Comparison of ENCODE assay signal across 8 mouse cellular contexts in the genomic region with DNA sequence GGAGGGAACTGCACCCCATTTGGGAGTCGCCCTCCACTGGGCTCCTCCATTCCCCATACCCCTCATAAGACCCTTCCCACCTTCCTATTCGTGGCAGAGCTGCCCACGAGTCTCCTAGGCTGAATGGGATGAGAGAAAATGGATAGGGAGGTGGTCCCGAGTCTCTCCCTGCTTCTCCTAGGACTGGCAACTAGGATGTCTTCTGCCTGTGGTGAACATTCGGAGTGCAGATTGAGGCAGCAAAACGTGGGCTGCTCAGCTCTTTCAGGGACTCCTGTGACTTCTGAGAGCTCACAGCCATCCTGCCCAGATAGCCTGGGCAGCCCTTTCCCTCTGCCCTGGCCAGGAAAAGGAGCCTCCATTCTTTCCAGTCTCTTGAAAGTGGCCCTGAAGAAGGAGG. TPM values are rescaled to one million over a fixed set of nuclear protein-coding genes. Genes with fewer than 3 reads are reported as not detected.
DNase-seq lines count a peak whose midpoint lies in the region; ATAC-seq and TF ChIP-seq lines count a peak whose summit lies in the region.

A gene (minus strand): TSS at position 187 of the 400 bp plus-strand sequence.

- H3K4me1 ChIP-seq in heart, embryonic 14.5 days (ENCODE audit: control insufficient read depth in 2 of 2, insufficient read depth in 2 of 2, low read length in 2 of 2), result peaks cover 0 to 15% of the 10 kb centered on the region in 2 experiments; a peak in 3 of 4 replicates
- peaks cover 46% of the 10 kb centered on the region for H3K4me1 ChIP-seq in olfactory bulb, adult 2 months (ENCODE audit: control insufficient read depth, insufficient read depth, low read length)
- H3K4me1 ChIP-seq in thymus, adult 2 months (replicated peaks; ENCODE audit: control insufficient read depth, insufficient read depth, low read length), result no peaks in the 10 kb centered on the region

- H3K27ac ChIP-seq in heart, embryonic 14.5 days (replicated peaks in 1 of 2; ENCODE audit: control insufficient read depth in 1 of 2, insufficient read depth in 1 of 2, low read depth in 2 of 2, low read length in 2 of 2), result no peak within 1 kb of the TSS
- H3K27ac ChIP-seq in gastrocnemius, adult 2 months, result peak within 1 kb of the TSS; percentile 88
- peak within 1 kb of the TSS; percentile 96 for H3K27ac ChIP-seq in olfactory bulb, adult 2 months (ENCODE audit: insufficient read depth, low read depth, low read length)
- H3K27ac ChIP-seq in thymus, adult 2 months (ENCODE audit: control insufficient read depth, insufficient read depth, low read length), result no peak within 1 kb of the TSS

- DNase-seq in heart, adult 8-10 months (ENCODE audit: low spot score), result no peak
- no peak for DNase-seq in adrenal gland, postnatal 10 days
- no peak for DNase-seq in gastrocnemius, adult 2 months
- DNase-seq in left cerebral cortex, postnatal 36 days (ENCODE audit: low spot score in 2 of 2), result no peak
- no peak for DNase-seq in thymus, adult 2 months
- DNase-seq in adipocyte (ENCODE audit: low spot score), result no peak

- TF ChIP-seq CTCF in gastrocnemius, adult 2 months (IDR thresholded peaks at IDR 0.05), result no peak
- TF ChIP-seq CTCF in olfactory bulb, adult 2 months (IDR thresholded peaks at IDR 0.05; ENCODE audit: insufficient read depth, low read depth, low read length), result no peak
- TF ChIP-seq CTCF in thymus, adult 2 months (IDR thresholded peaks at IDR 0.05; ENCODE audit: borderline replicate concordance, control insufficient read depth, extremely low read depth, insufficient read depth, low read length, poor library complexity), result no peak

- ATAC-seq in heart, embryonic 14.5 days (ENCODE audit: insufficient number of reproducible peaks, insufficient read depth, low FRiP score, low read depth), result no peak

- 23% methylated on average over 6 of the region's 6 CpGs for WGBS in heart, embryonic 14.5 days
- 8% methylated on average over 6 of the region's 6 CpGs for WGBS in olfactory bulb, adult 2 months
- WGBS in thymus, adult 2 months, result 24% methylated on average over 6 of the region's 6 CpGs

- H3K4me3 ChIP-seq in heart, embryonic 14.5 days (ENCODE audit: control insufficient read depth in 1 of 2, insufficient read depth in 1 of 2, low read depth in 1 of 2, low read length in 2 of 2), result peak within 1 kb of the TSS; percentile 59 to 60
- peak within 1 kb of the TSS; percentile 85 for H3K4me3 ChIP-seq in gastrocnemius, adult 2 months
- peak within 1 kb of the TSS; percentile 97 for H3K4me3 ChIP-seq in olfactory bulb, adult 2 months (ENCODE audit: insufficient read depth, low read depth, low read length)
- no peak within 1 kb of the TSS for H3K4me3 ChIP-seq in thymus, adult 2 months (ENCODE audit: control insufficient read depth, insufficient read depth, low read length)

- no peaks in the 10 kb centered on the region for H3K36me3 ChIP-seq in heart, embryonic 14.5 days (ENCODE audit: control insufficient read depth, insufficient read depth, low read length)
- H3K36me3 ChIP-seq in thymus, adult 2 months (ENCODE audit: control insufficient read depth, insufficient read depth, low read length), result no peaks in the 10 kb centered on the region

- peak within 1 kb of the TSS; percentile 96 for H3K4me2 ChIP-seq in heart, embryonic 14.5 days (ENCODE audit: low read length)

- TF ChIP-seq POLR2A in olfactory bulb, adult 2 months (IDR thresholded peaks at IDR 0.05; ENCODE audit: insufficient read depth, low read depth, low read length), result no peak
- TF ChIP-seq POLR2A in thymus, adult 2 months (IDR thresholded peaks at IDR 0.05; ENCODE audit: control insufficient read depth, extremely low read depth, insufficient read depth, low read length, poor library complexity), result no peak

- peaks cover 87% of the 10 kb centered on the region for H3K27me3 ChIP-seq in heart, embryonic 14.5 days (ENCODE audit: control insufficient read depth, insufficient read depth, low read length)
- peaks cover 24% of the 10 kb centered on the region for H3K27me3 ChIP-seq in thymus, adult 2 months (ENCODE audit: control insufficient read depth, insufficient read depth, low read length)

- peak within 1 kb of the TSS; percentile 66 for H3K9ac ChIP-seq in heart, embryonic 14.5 days (ENCODE audit: low read length)

- H3K9me3 ChIP-seq in heart, embryonic 14.5 days (ENCODE audit: control insufficient read depth, low read length), result no peaks in the 10 kb centered on the region

- intact Hi-C loops in gastrocnemius, adult 2 months (cut with DNase I), result loop anchor here (5.0 kb wide), 1 partner anchor 56 kb away; no protein-coding TSS in a partner anchor
- intact Hi-C loops in left cerebral cortex, postnatal 36 days (cut with DNase I), result no loop called here

RNA-seq across cellular contexts. Expression of the gene that starts here (rescaled TPM):
- 2.4 and 2.5 TPM in 2 replicates for polyA plus RNA-seq in heart, embryonic 14.5 days (2014; fragmentation: Nextera tagmentation; extraction: Ambion mirVana)
- 10 to 100 TPM in 2 of 4 experiments, 1 to 10 TPM in 2; 6.5 to 14.8 (median 10.1) TPM for total RNA-seq in heart, adult 8-10 months (2022)
- 10 to 100 TPM; 15.7 to 30.4 TPM for total RNA-seq in adrenal gland, postnatal 10 days (2021)
- total RNA-seq in gastrocnemius, adult 2 months (2021), result 100 to 1,000 TPM; 108 to 128 TPM
- total RNA-seq in left cerebral cortex, postnatal 36 days (2021), result 100 to 1,000 TPM; 644 to 664 TPM
- polyA plus RNA-seq in olfactory bulb, adult 2 months (2012; ENCODE audit: insufficient read depth, insufficient read length, low replicate concordance, missing spikeins), result 150 and 183 TPM in 2 replicates
- polyA plus RNA-seq in thymus, adult 2 months (2012; rRNA removed), result 6.0 and 9.0 TPM in 2 replicates

Comparison
In these comparisons a context has a peak if more than half of its experiments do, and no peak if none do; other contexts are left out.
1. RNA of the gene that starts here (total RNA-seq): 644 to 664 TPM in left cerebral cortex, postnatal 36 days; 108 to 128 TPM in gastrocnemius, adult 2 months, 15.7 to 30.4 TPM in adrenal gland, postnatal 10 days and 6.5 to 14.8 TPM in heart, adult 8-10 months; every median in the first group is over 4 times any median in the second.
2. RNA of the gene that starts here (polyA plus RNA-seq): 150 to 183 TPM in olfactory bulb, adult 2 months; 6.0 to 9.0 TPM in thymus, adult 2 months and 2.4 to 2.5 TPM in heart, embryonic 14.5 days; every median in the first group is over 10 times any median in the second.
3. H3K27ac ChIP-seq: peak in gastrocnemius, adult 2 months (single experiment) and olfactory bulb, adult 2 months (single experiment); none in heart, embryonic 14.5 days (0 of 2) and thymus, adult 2 months (single experiment).